Mouse (Mus musculus): ENCODE data around the gene 4930415O20Rik. TPM values are rescaled to one million over a fixed set of nuclear protein-coding genes. Genes with fewer than 3 reads are reported as not detected.

Gene 4930415O20Rik
- not detected for polyA plus RNA-seq (2015; fragmentation: Illumina TruSeq; extraction: RNeasy Lipid Tissue Mini Kit (QIAGEN cat#74804); ENCODE audit: low read depth, low replicate concordance)

GRCm38 (mm10) chr15:98570873-98571538, at the start of gene 4930415O20Rik, which contains the start of gene Ccnt1:
TSS of gene 4930415O20Rik (plus strand) at chr15:98571004.
TSS of gene Ccnt1 (minus strand) at chr15:98570923.

DNA sequence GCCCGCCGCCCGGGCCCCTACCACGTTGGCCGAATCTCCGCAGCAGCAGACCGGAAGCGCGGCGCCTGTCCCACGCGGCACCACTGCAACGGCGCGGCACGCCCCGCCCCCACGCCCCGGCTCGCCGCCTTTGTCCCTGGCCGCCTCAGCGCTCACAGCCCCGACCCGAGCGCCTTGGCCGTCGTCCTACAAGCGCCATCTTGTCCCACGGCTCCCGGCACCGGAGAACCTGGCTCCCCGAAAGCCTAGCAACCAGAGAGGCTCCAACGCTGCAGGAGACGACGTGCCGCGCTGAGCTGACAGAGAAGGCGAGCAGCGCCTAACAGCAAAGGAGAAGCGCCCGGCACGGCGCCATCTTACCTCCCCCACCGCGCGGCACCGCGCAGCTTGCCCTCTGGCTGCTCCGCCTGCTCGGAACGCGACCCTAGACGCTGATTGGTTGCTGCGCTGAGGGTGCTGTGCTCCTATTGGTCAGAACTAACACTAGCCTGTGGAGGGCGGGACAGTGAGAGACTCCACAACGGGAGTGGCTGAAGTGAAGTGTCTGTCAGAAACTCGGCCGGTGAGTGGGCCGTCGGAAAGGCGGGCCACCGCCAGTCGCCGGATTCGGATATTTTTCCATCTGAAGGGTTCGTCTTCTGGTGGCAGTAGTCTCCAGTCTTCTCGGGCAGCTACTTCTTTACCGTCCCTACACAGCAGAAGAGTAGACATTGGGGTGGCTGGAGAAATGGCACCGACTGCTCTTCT, 36.8 kb upstream of the 4930415O20Rik start, which contains the start of gene Kansl2:
Kansl2 (minus strand) TSS at position 384 of the 747 bp plus-strand sequence.

GRCm38 (mm10) chr15:98609331-98610130, 38.7 kb downstream of the 4930415O20Rik start, which contains the start of gene Adcy6:
TSS of gene Adcy6 (minus strand) at chr15:98610076.

GRCm38 (mm10) chr15:98630540-98630939, 59.7 kb downstream of the 4930415O20Rik start, which contains the start of gene Cacnb3:
TSS of gene Cacnb3 (plus strand) at chr15:98630840.

Other genes starting within 250 kb of the 4930415O20Rik start
- gene Olfr284, start 230.0 kb upstream of the 4930415O20Rik start, polyA plus RNA-seq (2015; fragmentation: Illumina TruSeq; extraction: RNeasy Lipid Tissue Mini Kit (QIAGEN cat#74804); ENCODE audit: low read depth, low replicate concordance), result not detected
- not detected for gene Olfr283, start 190.1 kb upstream of the 4930415O20Rik start, polyA plus RNA-seq (2015; fragmentation: Illumina TruSeq; extraction: RNeasy Lipid Tissue Mini Kit (QIAGEN cat#74804); ENCODE audit: low read depth, low replicate concordance)
- gene Olfr282, start 139.8 kb upstream of the 4930415O20Rik start, polyA plus RNA-seq (2015; fragmentation: Illumina TruSeq; extraction: RNeasy Lipid Tissue Mini Kit (QIAGEN cat#74804); ENCODE audit: low read depth, low replicate concordance), result not detected
- not detected for gene Olfr281, start 118.4 kb upstream of the 4930415O20Rik start, polyA plus RNA-seq (2015; fragmentation: Illumina TruSeq; extraction: RNeasy Lipid Tissue Mini Kit (QIAGEN cat#74804); ENCODE audit: low read depth, low replicate concordance)
- gene OR5BS1P, start 101.1 kb upstream of the 4930415O20Rik start, polyA plus RNA-seq (2015; fragmentation: Illumina TruSeq; extraction: RNeasy Lipid Tissue Mini Kit (QIAGEN cat#74804); ENCODE audit: low read depth, low replicate concordance), result not detected
- gene Lalba, start 88.3 kb upstream of the 4930415O20Rik start, polyA plus RNA-seq (2015; fragmentation: Illumina TruSeq; extraction: RNeasy Lipid Tissue Mini Kit (QIAGEN cat#74804); ENCODE audit: low read depth, low replicate concordance), result not detected
- gene Olfr279, start 78.6 kb upstream of the 4930415O20Rik start, polyA plus RNA-seq (2015; fragmentation: Illumina TruSeq; extraction: RNeasy Lipid Tissue Mini Kit (QIAGEN cat#74804); ENCODE audit: low read depth, low replicate concordance), result not detected
- gene Kansl2, start 36.7 kb upstream of the 4930415O20Rik start, polyA plus RNA-seq (2015; fragmentation: Illumina TruSeq; extraction: RNeasy Lipid Tissue Mini Kit (QIAGEN cat#74804); ENCODE audit: low read depth, low replicate concordance), result 57.3 TPM
- 24.5 TPM for gene Ccnt1, start 81 bp upstream of the 4930415O20Rik start, polyA plus RNA-seq (2015; fragmentation: Illumina TruSeq; extraction: RNeasy Lipid Tissue Mini Kit (QIAGEN cat#74804); ENCODE audit: low read depth, low replicate concordance)
- 31.7 TPM for gene Adcy6, start 39.1 kb downstream of the 4930415O20Rik start, polyA plus RNA-seq (2015; fragmentation: Illumina TruSeq; extraction: RNeasy Lipid Tissue Mini Kit (QIAGEN cat#74804); ENCODE audit: low read depth, low replicate concordance)
- gene Cacnb3, start 59.8 kb downstream of the 4930415O20Rik start, polyA plus RNA-seq (2015; fragmentation: Illumina TruSeq; extraction: RNeasy Lipid Tissue Mini Kit (QIAGEN cat#74804); ENCODE audit: low read depth, low replicate concordance), result 201 TPM
- gene Ddx23, start 91.9 kb downstream of the 4930415O20Rik start, polyA plus RNA-seq (2015; fragmentation: Illumina TruSeq; extraction: RNeasy Lipid Tissue Mini Kit (QIAGEN cat#74804); ENCODE audit: low read depth, low replicate concordance), result 52.9 TPM
- 30.1 TPM for gene Rnd1, start 106.5 kb downstream of the 4930415O20Rik start, polyA plus RNA-seq (2015; fragmentation: Illumina TruSeq; extraction: RNeasy Lipid Tissue Mini Kit (QIAGEN cat#74804); ENCODE audit: low read depth, low replicate concordance)
- gene Ccdc65, start 137.2 kb downstream of the 4930415O20Rik start, polyA plus RNA-seq (2015; fragmentation: Illumina TruSeq; extraction: RNeasy Lipid Tissue Mini Kit (QIAGEN cat#74804); ENCODE audit: low read depth, low replicate concordance), result 6.9 TPM
- 3.3 TPM for gene Fkbp11, start 157.2 kb downstream of the 4930415O20Rik start, polyA plus RNA-seq (2015; fragmentation: Illumina TruSeq; extraction: RNeasy Lipid Tissue Mini Kit (QIAGEN cat#74804); ENCODE audit: low read depth, low replicate concordance)
- gene Arf3, start 192.2 kb downstream of the 4930415O20Rik start, polyA plus RNA-seq (2015; fragmentation: Illumina TruSeq; extraction: RNeasy Lipid Tissue Mini Kit (QIAGEN cat#74804); ENCODE audit: low read depth, low replicate concordance), result 497 TPM
- 1.4 TPM for gene Wnt10b, start 207.1 kb downstream of the 4930415O20Rik start, polyA plus RNA-seq (2015; fragmentation: Illumina TruSeq; extraction: RNeasy Lipid Tissue Mini Kit (QIAGEN cat#74804); ENCODE audit: low read depth, low replicate concordance)
- 0.18 TPM for gene Wnt1, start 218.9 kb downstream of the 4930415O20Rik start, polyA plus RNA-seq (2015; fragmentation: Illumina TruSeq; extraction: RNeasy Lipid Tissue Mini Kit (QIAGEN cat#74804); ENCODE audit: low read depth, low replicate concordance)
- 553 TPM for gene Ddn, start 238.5 kb downstream of the 4930415O20Rik start, polyA plus RNA-seq (2015; fragmentation: Illumina TruSeq; extraction: RNeasy Lipid Tissue Mini Kit (QIAGEN cat#74804); ENCODE audit: low read depth, low replicate concordance)

Data from brain, adult 10 weeks (tissue).